Mouse (Mus musculus) telencephalon, adult 2 months (tissue): Measurements from ENCODE around the gene Tchh.
"Not testable (repeated sequence)": the region's sequence is repeated elsewhere in the genome, so short reads cannot be mapped to it uniquely, and the experiment has no call there.

Source experiments
- DNase-seq: peaks from one replicate; pipeline ENCODE4 v3.0.0-alpha.2; 2011; ENCODE audit warnings: low read depth, low spot score

Tchh gene

DNA sequence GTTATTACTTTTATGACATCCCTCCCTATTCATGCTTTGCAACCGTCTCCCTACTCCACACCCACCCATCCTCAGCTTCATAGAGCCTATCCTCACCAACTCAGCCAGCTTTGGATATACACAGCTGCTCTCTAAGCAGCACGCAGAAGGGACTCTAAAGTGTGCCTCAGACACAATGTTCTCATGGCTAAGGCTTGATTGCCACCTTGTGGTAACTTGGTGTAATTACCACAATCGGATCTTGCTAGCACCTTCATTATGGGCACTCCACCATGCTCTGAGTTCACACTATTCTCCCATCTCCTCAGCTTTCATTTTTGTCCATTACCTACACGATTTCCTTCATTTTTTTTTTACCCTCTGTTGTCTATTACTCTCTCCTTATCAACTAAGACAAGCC is 51.9 kb downstream of the Tchh start:
- DNase-seq = peak; percentile 68

DNA sequence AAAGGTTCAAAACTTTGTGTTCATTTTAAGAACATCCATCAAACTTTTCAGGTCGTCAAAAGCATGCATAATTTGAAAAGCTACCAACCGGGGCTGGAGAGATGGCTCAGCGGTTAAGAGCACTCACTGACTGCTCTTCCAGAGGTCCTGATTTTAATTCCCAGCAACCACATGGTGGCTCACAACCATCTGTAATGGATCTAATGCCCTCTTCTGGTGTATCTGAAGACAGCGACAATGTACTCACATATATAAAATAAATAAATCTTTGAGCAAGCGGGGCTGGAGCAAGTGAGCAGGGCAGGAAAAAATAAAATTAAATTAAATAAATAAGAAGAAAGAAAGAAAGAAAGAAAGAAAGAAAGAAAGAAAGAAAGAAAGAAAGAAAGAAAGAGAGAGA is 52.6 kb downstream of the Tchh start:
- not testable (repeated sequence) for DNase-seq

DNA sequence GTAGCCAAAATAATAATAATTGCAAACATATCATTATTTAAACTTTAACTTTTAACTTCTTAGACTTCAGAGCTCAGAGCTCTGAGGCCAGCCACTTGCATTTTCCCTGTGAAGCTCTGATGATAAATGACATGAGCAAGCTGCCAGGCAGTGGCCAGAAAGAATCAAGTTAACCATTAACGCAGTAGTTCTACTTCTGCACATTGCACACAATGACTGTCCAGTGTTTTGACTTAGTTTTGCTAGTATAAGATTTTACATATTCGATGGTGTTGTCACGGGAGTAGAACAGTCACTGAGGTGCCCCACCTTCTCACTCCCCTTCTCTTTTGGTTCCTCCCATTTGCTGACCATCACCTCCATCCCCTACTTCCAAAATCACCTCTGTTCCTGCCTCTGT is 55.0 kb downstream of the Tchh start:
- DNase-seq = no peak
